Mouse (Mus musculus) brain, embryonic 14.5 days (tissue): ENCODE data around the gene Parp11.

ENCODE experiments used
- CTCF ChIP-seq: fragments of 200-500 bp; IDR thresholded peaks from 2 replicates; pipeline ENCODE4 v1.5.1; 2012; ENCODE audit warnings: inconsistent platforms, mild to moderate bottlenecking, moderate library complexity, borderline replicate concordance; ENCODE audit not compliant: insufficient read depth, insufficient read length; ENCODE audit errors: extremely low read depth
- POLR2A ChIP-seq: fragments of 200-500 bp; IDR thresholded peaks from 2 replicates; pipeline ENCODE4 v1.6.1; 2012; ENCODE audit warnings: mild to moderate bottlenecking, inconsistent platforms, borderline replicate concordance; ENCODE audit not compliant: poor library complexity, insufficient read depth, insufficient read length, severe bottlenecking; ENCODE audit errors: extremely low read depth

- TF ChIP-seq CTCF (no peak), POLR2A (no peak)
Observed at GRCm38 (mm10) chr6:127434648-127434984, 12.0 kb upstream of the Parp11 start.
